Mouse (Mus musculus): Measurements from ENCODE around the gene Cul5. TPM values are rescaled to one million over a fixed set of nuclear protein-coding genes. Genes with fewer than 3 reads are reported as not detected.

Gene Cul5
- total RNA-seq, 2 experiments from 2014 or later, result 46.1 to 49.2 TPM

DNA sequence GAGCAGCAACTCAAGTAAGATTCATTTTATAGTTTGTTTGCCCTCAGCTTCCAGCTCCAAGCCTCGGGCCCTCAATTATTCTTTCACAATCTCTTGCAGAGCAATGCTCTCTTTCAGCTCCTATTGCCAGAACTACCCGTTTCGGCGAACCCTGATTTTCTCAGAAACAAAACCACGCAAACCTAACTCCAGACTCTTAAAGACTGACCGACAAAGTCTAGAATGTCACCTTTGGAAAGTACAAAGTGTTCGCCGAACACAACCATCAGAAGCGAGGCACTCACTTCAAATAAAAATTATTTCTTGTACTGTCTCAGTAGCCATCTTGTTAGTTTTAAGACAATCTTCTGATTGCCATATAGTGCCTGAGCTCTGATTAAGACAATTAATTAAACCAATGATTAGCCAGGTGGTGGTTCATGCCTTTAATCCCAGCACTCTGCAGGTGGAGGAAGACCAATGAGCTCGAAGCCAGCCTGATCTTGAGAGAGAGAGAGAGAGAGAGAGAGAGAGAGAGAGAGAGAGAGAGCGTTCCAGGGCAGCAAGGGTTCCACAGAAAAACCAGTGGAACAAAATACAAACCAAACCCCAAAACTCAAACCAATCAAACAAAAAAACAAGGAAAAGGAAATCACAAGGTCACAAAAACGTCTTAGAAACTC, 60.4 kb downstream of the Cul5 start:
- DNase-seq, result peak; percentile 29 to 31
- intact Hi-C loops (cut with DNase I), result no loop called here

DNA sequence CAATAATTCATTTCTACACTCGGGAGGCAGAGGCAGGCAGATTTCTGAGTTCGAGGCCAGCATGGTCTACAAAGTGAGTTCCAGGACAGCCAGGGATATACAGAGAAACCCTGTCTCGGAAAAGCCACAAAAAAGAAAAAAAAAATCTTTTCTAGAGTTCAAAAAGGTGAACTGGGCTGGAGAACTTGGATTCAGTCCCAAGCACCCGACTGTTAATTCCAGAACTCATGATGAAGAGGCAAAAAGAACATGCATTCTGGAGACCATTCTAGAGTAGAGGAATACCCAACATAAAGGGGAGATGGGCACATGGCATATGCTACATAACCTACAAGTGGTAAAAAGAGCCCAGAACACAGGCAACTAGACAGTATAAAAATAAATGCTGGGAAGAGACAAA, 62.0 kb downstream of the Cul5 start:
- intact Hi-C loops (cut with DNase I), result no loop called here
- DNase-seq, result no peak

DNA sequence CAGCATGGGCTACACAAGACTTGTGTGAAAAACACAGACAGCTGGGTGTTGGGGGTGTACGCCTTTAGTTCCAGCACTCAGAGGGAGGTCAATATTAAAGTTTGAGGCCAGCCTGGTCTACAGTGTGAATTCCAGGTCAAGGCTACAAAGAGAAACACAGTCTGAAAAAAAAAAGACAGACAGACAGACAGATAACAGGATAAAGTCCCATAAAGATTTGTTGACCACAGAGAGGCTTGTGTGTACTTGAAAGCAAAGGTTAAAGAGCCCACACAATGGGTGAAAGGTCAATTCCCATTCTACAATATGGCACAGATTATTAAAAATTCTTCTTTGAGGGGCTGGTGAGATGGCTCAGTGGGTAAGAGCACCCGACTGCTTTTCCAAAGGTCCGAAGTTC, 62.6 kb downstream of the Cul5 start:
- intact Hi-C loops (cut with DNase I), result no loop called here
- no peak for DNase-seq

DNA sequence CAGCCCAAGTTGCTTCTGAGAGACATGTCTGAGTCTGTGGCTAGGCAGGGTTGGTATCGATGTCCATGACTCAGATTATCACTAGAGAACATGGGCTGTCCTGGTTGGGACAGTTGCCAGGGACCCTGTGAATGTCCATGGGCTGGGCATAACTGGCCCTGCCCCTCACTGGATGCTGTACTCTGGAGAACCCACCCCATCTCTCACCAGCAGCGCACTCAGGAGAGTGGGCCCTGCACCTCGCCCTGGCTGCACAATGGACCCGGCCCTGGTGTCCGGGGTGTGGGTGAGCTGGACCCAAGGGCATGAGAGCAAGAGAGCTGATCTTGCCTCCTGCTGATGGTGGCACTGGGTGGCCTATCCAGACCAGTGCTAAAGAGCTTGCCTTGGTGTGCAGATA, 64.9 kb downstream of the Cul5 start:
- intact Hi-C loops (cut with DNase I), result no loop called here
- DNase-seq, result no peak

DNA sequence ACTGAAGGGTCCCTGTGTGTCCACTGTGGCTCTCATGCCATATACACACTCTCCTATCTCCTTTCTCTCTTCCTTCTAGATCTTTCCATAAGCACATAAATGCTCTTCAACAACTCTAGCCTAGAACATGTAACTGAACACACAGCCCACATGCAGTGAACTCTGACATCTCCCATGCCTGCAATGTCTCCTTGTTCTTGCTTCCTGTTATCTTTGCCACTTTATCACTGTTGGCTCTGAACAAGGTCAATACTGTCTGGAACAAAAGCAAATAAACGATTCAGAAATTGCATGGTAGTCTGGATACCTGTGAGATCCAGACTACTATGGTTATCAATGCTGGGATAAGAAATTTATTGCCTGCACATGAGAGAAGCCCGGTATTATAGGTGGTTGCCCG, 66.0 kb downstream of the Cul5 start:
- no peak for DNase-seq
- intact Hi-C loops (cut with DNase I), result no loop called here

DNA sequence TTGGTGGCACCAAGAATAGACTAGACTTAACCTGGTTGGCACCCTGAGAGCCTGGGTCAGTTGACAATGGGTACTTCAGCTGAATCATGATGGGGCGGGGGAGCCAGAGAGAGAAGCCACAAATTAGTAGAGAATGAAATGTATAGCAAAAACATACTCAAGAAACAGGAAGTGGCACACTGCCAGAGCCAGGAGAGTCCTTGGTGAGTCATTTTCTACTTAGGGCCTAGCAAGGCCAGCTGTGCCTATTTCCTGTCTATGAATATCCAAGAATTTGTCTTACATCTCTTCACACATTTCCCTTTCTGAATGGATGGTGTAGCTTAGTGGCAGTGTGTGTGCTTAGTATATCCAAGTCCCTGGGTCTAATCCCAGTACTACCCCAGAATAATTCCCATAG, 66.4 kb downstream of the Cul5 start:
- DNase-seq, result peak; percentile 33 to 34
- intact Hi-C loops (cut with DNase I), result no loop called here

DNA sequence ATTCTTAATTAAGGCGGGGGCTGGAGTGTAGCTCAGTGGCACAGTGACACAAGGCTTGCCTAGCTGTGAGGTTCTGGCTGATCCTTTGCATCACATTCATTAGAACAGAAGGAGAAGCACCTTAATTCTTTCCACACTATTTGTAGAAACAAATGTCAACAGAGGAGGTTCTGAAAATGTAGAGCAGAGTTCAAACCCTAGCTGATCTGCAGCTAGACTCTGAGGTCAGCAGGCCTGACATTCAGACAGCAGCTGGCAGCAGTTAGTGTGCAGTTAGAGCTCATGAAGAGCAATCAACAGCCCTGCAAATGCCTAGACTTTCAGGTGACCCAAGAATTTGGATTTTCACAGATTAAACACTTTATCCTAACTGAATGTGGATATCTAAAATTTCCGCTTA, 68.3 kb downstream of the Cul5 start:
- intact Hi-C loops (cut with DNase I), result no loop called here
- peak; percentile 39 to 48 for DNase-seq

DNA sequence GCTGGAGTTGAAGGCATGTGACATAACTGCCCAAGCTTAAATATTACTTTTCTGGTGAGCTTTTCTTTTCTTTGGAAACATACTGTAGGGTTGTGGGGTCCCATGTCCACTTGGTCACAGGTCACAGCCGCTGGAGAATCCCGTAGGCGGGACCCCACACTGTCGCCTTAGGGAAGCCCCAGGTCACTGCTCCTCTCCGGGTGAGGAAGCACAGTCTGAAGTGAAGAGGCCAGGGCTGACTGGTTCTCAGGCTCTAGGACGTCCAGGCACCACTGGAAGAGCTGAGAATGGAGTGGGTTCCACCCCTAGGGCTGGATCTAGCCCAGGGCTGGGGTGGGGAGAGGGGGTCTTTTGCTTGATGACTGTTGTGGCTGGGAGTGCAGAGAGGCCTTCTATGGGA, 71.2 kb downstream of the Cul5 start:
- intact Hi-C loops (cut with DNase I), result no loop called here
- no peak for DNase-seq

DNA sequence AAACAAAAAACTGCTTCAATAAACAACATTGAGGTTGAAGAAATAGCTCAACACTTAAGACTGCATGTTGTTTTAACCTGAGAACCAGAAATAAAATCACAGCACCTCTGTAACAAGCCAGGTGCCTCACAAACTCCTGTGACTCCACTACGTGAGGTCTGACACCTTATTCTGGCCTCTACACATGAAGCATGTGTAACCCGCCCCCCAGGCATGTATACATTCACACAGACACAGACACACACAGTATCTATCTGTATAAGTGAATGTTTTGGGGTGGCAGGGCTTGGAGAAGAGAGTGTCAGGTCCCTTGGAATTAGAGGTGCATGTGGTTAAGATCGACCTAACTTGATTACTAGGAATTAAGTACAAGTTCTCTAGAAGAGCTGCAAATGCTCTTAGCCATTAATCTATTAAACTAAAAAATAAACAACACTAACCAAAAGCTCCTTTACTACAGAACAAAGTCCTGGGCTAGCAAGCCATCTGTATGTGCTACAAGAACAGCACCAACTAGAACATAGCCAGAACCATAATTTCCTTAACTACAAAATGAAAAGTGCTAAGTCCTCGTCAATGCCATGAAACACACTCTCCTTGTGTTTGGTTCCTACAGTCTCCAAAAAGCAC, 72.7 kb downstream of the Cul5 start:
- intact Hi-C loops (cut with DNase I), result no loop called here
- DNase-seq, result no peak

DNA sequence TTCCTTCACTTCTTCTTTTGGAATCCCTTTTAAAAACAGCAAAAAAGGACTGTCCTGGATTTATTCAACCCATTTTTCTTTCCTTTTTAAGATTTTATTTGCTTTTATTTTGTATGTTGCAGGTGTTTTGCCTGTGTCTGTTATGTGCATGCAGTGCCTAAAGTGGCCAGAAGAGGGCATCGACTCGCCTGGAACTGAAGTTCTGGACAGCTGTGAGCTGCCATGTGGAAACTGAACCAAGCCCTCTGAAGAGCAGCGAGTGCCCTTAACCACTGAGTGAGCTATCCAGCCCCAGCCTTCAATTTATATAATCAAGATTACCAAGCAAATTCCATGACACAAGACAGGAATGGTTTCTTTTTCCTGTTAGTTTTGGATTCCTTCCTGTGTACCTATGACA, 75.0 kb downstream of the Cul5 start:
- peak; percentile 70 to 84 for DNase-seq
- intact Hi-C loops (cut with DNase I), result loop anchor here (2.0 kb wide), 1 partner anchor 78 kb away; no protein-coding TSS in a partner anchor

DNA sequence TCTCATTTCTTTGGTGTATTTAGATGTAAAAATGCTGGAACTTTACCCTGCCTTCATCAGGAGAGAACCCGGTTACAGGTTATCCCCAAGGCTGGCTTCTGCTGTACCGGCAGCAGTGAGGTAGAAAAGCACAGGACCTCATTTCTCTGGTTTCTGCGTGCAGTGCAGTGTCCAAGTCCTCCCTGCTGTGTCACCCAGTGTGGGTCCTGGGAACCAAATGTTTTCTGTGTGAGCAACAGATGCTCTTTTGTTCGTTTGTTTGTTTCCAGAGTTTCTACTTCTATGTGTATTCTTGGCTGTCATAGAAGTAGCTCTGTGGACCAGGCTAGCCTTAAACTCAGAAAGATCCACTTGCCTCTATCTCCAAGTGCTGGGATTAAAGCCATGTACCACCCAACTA, 87.9 kb downstream of the Cul5 start:
- DNase-seq, result no peak
- intact Hi-C loops (cut with DNase I), result no loop called here

DNA sequence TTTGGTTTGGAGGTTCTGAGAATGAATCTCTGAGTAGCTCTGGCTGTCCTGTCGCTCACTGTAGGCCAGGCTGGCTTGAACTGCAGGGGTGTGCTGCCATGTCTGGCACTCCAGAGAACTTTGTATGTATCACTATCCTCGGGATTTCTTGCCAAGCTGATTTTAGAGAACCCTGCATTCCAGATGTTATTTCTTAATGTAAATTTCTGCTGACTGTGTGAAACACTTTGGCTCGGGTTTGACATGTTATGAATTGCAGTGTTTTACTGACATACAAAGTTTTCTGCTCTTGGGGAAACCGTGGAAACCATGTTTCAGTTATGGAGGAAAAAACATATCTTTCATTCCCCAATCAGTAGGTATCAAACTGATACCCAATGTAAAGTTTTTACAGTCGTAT, 94.1 kb downstream of the Cul5 start:
- no peak for DNase-seq
- intact Hi-C loops (cut with DNase I), result no loop called here

DNA sequence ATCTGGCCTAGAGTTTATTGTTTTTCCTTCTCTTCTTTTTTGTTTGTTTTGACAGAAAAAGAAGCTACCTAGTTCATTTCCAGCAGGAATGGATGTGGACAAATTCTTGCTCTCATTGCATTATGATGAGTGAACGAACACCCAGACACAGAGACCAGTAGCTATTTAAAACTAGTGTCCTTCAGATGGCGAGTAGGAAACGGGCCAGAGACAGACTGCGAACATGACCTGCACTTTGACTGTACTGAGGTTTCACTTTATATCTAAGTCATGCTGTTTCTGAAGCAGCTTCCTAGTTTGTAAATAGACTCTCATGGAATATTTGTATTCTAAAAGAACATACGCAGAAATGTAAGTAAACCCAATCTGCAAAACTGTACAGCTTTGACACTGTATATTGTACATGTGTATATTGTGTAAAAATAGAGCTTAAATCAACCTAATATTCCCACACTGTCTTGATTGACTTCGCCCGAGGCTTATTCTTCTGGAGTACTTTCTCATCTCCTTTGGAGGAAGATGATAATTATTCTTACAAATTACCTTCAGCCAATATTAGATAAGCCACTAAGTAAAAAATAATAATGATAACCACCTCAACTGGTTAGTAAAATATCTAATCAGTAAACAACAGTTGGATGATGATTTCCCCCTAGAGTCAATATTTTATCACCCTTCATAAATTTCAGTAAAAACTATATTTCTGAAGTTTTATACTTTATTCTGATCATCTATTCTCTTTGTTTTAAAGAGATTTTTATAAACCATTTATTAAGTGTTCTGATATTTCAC, 97.1 kb downstream of the Cul5 start:
- DNase-seq, result peak; percentile 42 to 46

DNA sequence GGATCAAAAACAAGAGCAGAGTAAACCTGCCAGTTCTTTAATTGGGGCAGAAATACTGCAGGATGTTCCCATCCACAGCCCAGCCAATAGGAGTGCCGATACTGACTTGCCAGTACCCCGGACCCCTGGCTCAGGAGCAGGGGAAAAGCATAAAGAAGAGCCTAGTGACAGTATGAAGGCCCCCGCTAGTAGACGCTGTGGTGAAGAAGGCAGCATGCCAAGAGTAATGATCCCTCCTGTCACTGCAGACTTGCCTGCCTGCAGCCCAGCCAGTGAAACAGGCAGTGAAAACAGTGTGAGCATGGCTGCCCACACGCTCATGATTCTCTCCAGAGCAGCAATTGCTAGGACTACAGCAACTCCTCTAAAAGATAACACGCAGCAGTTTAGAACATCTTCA, 99.2 kb downstream of the Cul5 start:
- DNase-seq, result no peak
- intact Hi-C loops (cut with DNase I), result no loop called here

More for the DNA sequence above, 97.1 kb downstream of the Cul5 start:
- intact Hi-C loops (cut with DNase I), result no loop called here

Other genes starting within 250 kb of the Cul5 start
- gene Atm, start 133.3 kb downstream of the Cul5 start, total RNA-seq (2021), result 10 to 100 TPM in 1 of 2 experiments, 1 to 10 TPM in 1; 10.0 to 13.2 TPM
- gene Npat, start 133.0 kb downstream of the Cul5 start, total RNA-seq (2021), result 10 to 100 TPM; 11.1 to 12.0 TPM
- 100 to 1,000 TPM; 302 to 307 TPM for gene Acat1, start 59.6 kb downstream of the Cul5 start, total RNA-seq (2021)
- under 1 TPM; 0.07 to 0.12 TPM for gene Rab39, start 36.2 kb upstream of the Cul5 start, total RNA-seq (2021)
- gene Slc35f2, start 101.5 kb upstream of the Cul5 start, total RNA-seq (2021), result under 1 TPM in 1 of 2 experiments, not detected in 1; 0.29 TPM
- gene Sln, start 180.2 kb upstream of the Cul5 start, total RNA-seq (2021), result 10 to 100 TPM; 22.6 to 50.2 TPM

Measured in heart, postnatal 10 days (tissue).